8 mouse cellular contexts compared by ENCODE assay signal in genomic region chr4:149305761-149306711, GRCm38 (mm10). TPM values are rescaled to one million over a fixed set of nuclear protein-coding genes. Genes with fewer than 3 reads are reported as not detected.
DNase-seq lines count a peak whose midpoint lies in the region; ATAC-seq and TF ChIP-seq lines count a peak whose summit lies in the region.

No protein-coding gene starts in this region.

- peaks cover 22% of the 10 kb centered on the region for H3K4me1 ChIP-seq in heart, embryonic 11.5 days (ENCODE audit: control insufficient read depth, insufficient read depth, low read length)
- H3K4me1 ChIP-seq in CH12.LX (ENCODE audit: control insufficient read depth in 1 of 2, insufficient read depth in 2 of 2): peaks cover 7 to 43% of the 10 kb centered on the region in 2 experiments
- peaks cover 27% of the 10 kb centered on the region for H3K4me1 ChIP-seq in forebrain, embryonic 11.5 days (replicated peaks; ENCODE audit: control insufficient read depth, insufficient read depth, low read length)
- peaks cover 40% of the 10 kb centered on the region for H3K4me1 ChIP-seq in liver, embryonic 13.5 days (replicated peaks)

- no peaks in the 10 kb centered on the region for H3K36me3 ChIP-seq in heart, embryonic 11.5 days (ENCODE audit: control insufficient read depth, insufficient read depth, low read length)
- no peaks in the 10 kb centered on the region for H3K36me3 ChIP-seq in CH12.LX (replicated peaks in 1 of 2; ENCODE audit: control insufficient read depth in 1 of 2, insufficient read depth in 1 of 2, low read length in 1 of 2)
- H3K36me3 ChIP-seq in forebrain, embryonic 11.5 days (ENCODE audit: control insufficient read depth, insufficient read depth, low read length): no peaks in the 10 kb centered on the region
- no peaks in the 10 kb centered on the region for H3K36me3 ChIP-seq in liver, embryonic 13.5 days

- H3K4me2 ChIP-seq in heart, embryonic 11.5 days: peak overlapping the region; percentile 89
- peak overlapping the region; percentile 87 for H3K4me2 ChIP-seq in CH12.LX (ENCODE audit: insufficient read depth, low read depth, poor library complexity, severe bottlenecking)
- peak overlapping the region; percentile 78 for H3K4me2 ChIP-seq in forebrain, embryonic 11.5 days (ENCODE audit: low read depth, low read length, severe bottlenecking)
- peak overlapping the region; percentile 98 for H3K4me2 ChIP-seq in liver, embryonic 13.5 days

- no peak for TF ChIP-seq POLR2A in CH12.LX (IDR thresholded peaks at IDR 0.05; ENCODE audit: low read depth, low read length)

- TF ChIP-seq EP300 in CH12.LX (IDR thresholded peaks at IDR 0.05; ENCODE audit: low read length): no peak; the same call in 1 of the 2 replicates

- H3K9ac ChIP-seq in heart, embryonic 11.5 days (ENCODE audit: low read depth, low read length): peak overlapping the region; percentile 97
- peak overlapping the region; percentile 74 for H3K9ac ChIP-seq in CH12.LX (ENCODE audit: insufficient read depth, low read depth)
- H3K9ac ChIP-seq in forebrain, embryonic 11.5 days (ENCODE audit: low read length): peak overlapping the region; percentile 95
- H3K9ac ChIP-seq in liver, embryonic 13.5 days: peak overlapping the region; percentile 83

- ATAC-seq in heart, embryonic 11.5 days (replicated peaks; ENCODE audit: insufficient number of reproducible peaks, low FRiP score, low TSS enrichment): no peak
- ATAC-seq in forebrain, embryonic 11.5 days (replicated peaks; ENCODE audit: low FRiP score): no peak
- no peak for ATAC-seq in liver, embryonic 13.5 days (ENCODE audit: low read depth)

- TF ChIP-seq RAD21 in CH12.LX (IDR thresholded peaks at IDR 0.05; ENCODE audit: low read depth, low read length): no peak

- peak overlapping the region; percentile 82 for H3K4me3 ChIP-seq in heart, embryonic 11.5 days (ENCODE audit: low read depth, low read length)
- peak overlapping the region; percentile 78 to 99 (median 82) for H3K4me3 ChIP-seq in CH12.LX (replicated peaks in 1 of 3; ENCODE audit: low read depth in 2 of 3, low read length in 2 of 3, poor library complexity in 1 of 3)
- H3K4me3 ChIP-seq in forebrain, embryonic 11.5 days (ENCODE audit: low read depth, low read length): peak overlapping the region; percentile 99
- peak overlapping the region; percentile 79 for H3K4me3 ChIP-seq in liver, embryonic 13.5 days (replicated peaks)

- H3K79me2 ChIP-seq in CH12.LX (replicated peaks; ENCODE audit: control insufficient read depth, extremely low read depth, insufficient read depth, poor library complexity, severe bottlenecking): peaks cover 56% of the 10 kb centered on the region

- no peak for DNase-seq in heart, postnatal 4 days
- no peak for DNase-seq in CH12.LX (ENCODE audit: extremely low read depth)
- no peak for DNase-seq in forebrain, embryonic 11.5 days (ENCODE audit: low spot score)
- no peak for DNase-seq in liver, embryonic 13.5 days
- DNase-seq in urinary bladder, adult 18-20 months (ENCODE audit: low spot score in 2 of 2): no peak
- DNase-seq in adrenal gland, adult 18-20 months (ENCODE audit: low spot score in 2 of 2): no peak
- DNase-seq in gastrocnemius, postnatal 25 days: no peak

- 35% methylated on average over 14 of the region's 14 CpGs for WGBS in heart, embryonic 11.5 days (ENCODE audit: insufficient replicate concordance)
- 36% methylated on average over 14 of the region's 14 CpGs for WGBS in forebrain, embryonic 11.5 days
- 44% methylated on average over 14 of the region's 14 CpGs for WGBS in liver, embryonic 13.5 days (ENCODE audit: insufficient replicate concordance)

- H3K27ac ChIP-seq in heart, embryonic 11.5 days (ENCODE audit: low read depth, low read length): peak overlapping the region; percentile 90
- peak overlapping the region; percentile 68 for H3K27ac ChIP-seq in CH12.LX (ENCODE audit: insufficient read depth, low read depth)
- H3K27ac ChIP-seq in forebrain, embryonic 11.5 days (ENCODE audit: low read depth, low read length): peak overlapping the region; percentile 89
- no peak overlapping the region for H3K27ac ChIP-seq in liver, embryonic 13.5 days

- H3K9me3 ChIP-seq in heart, embryonic 11.5 days (replicated peaks; ENCODE audit: control insufficient read depth, low read length): no peaks in the 10 kb centered on the region
- no peaks in the 10 kb centered on the region for H3K9me3 ChIP-seq in CH12.LX (replicated peaks; ENCODE audit: low read length)
- no peaks in the 10 kb centered on the region for H3K9me3 ChIP-seq in forebrain, embryonic 11.5 days (ENCODE audit: control insufficient read depth, low read length)
- no peaks in the 10 kb centered on the region for H3K9me3 ChIP-seq in liver, embryonic 13.5 days (replicated peaks)

- TF ChIP-seq CTCF in CH12.LX (conservative IDR thresholded peaks at IDR 0.05 in 1 of 2, IDR thresholded peaks at IDR 0.05 in 1 of 2; ENCODE audit: low read depth in 2 of 2, low read length in 2 of 2): no peak

- dilution Hi-C loops in CH12.LX (cut with MboI; ENCODE audit: extremely low pct_ligation_motif_present, extremely low pct_unique_long_range_greater_than_20kb, low sequenced_read_pairs): no loop called here

- no peaks in the 10 kb centered on the region for H3K27me3 ChIP-seq in heart, embryonic 11.5 days (ENCODE audit: control insufficient read depth, insufficient read depth, low read length)
- peaks cover 4% of the 10 kb centered on the region for H3K27me3 ChIP-seq in CH12.LX (replicated peaks)
- H3K27me3 ChIP-seq in forebrain, embryonic 11.5 days (ENCODE audit: control insufficient read depth, insufficient read depth, low read length): no peaks in the 10 kb centered on the region
- peaks cover 24% of the 10 kb centered on the region for H3K27me3 ChIP-seq in liver, embryonic 13.5 days

- in situ Hi-C loops in CH12.LX (cut with MboI; ENCODE audit: low pct_ligation_motif_present, low pct_unique_long_range_greater_than_20kb, low sequenced_read_pairs): no loop called here

TF ChIP-seq in CH12.LX, 34 proteins besides CTCF, POLR2A, EP300 and RAD21:
- TF ChIP-seq BHLHE40 (IDR thresholded peaks at IDR 0.05; ENCODE audit: low read depth, low read length): peak; percentile 23; the same call in 1 of the 2 replicates
- peak; percentile 11; the same call in 1 of the 2 replicates for TF ChIP-seq HCFC1 (IDR thresholded peaks at IDR 0.05; ENCODE audit: low read depth, low read length)
- 0 out of 2 replicates have a peak, but pooled peaks have one; percentile 16 for TF ChIP-seq ZMIZ1 (IDR thresholded peaks at IDR 0.05; ENCODE audit: low read depth, low read length)
- 0 out of 2 replicates have a peak, but pooled peaks have one; percentile 20 for TF ChIP-seq KAT2A (IDR thresholded peaks at IDR 0.05; ENCODE audit: insufficient replicate concordance, low read length)
- peak; percentile 77; the same call in 1 of the 2 replicates for TF ChIP-seq MXI1 (IDR thresholded peaks at IDR 0.05; ENCODE audit: low read depth, low read length)
- TF ChIP-seq NRF1 (IDR thresholded peaks at IDR 0.05; ENCODE audit: low read depth, low read length): no peak
- TF ChIP-seq CHD1 (IDR thresholded peaks at IDR 0.05; ENCODE audit: low read depth, low read length): no peak; the same call in 1 of the 2 replicates
- no peak for TF ChIP-seq USF1 (IDR thresholded peaks at IDR 0.05; ENCODE audit: low read depth, low read length)
- TF ChIP-seq MAX (IDR thresholded peaks at IDR 0.05; ENCODE audit: low read length): no peak
- 0 out of 2 replicates have a peak, but pooled peaks have one; percentile 28 for TF ChIP-seq TBP (conservative IDR thresholded peaks at IDR 0.05; ENCODE audit: low read depth, low read length)
- no peak for TF ChIP-seq MYC (IDR thresholded peaks at IDR 0.05; ENCODE audit: low read depth, low read length)
- TF ChIP-seq SIN3A (IDR thresholded peaks at IDR 0.05; ENCODE audit: low read length): peak; percentile 73
- 0 out of 2 replicates have a peak, but pooled peaks have one; percentile 15 for TF ChIP-seq MAZ (IDR thresholded peaks at IDR 0.05; ENCODE audit: low read depth, low read length)

RNA-seq across cellular contexts. Expression of gene Kif1b, which starts 1.5 kb away (rescaled TPM):
- 47.8 and 49.6 TPM in 2 replicates for polyA plus RNA-seq in heart, embryonic 11.5 days (2014; fragmentation: Nextera tagmentation; extraction: Ambion mirVana)
- total RNA-seq in heart, postnatal 4 days (2021): 100 to 1,000 TPM; 139 to 143 TPM
- total RNA-seq in CH12.LX (2012; rRNA removed): 25.0 and 27.6 TPM in 2 replicates
- total RNA-seq in CH12.LX (2014; rRNA removed): 10.0 and 11.2 TPM in 2 replicates
- polyA plus RNA-seq in CH12.LX (2012; ENCODE audit: insufficient read length, low read depth): 15.0 and 17.0 TPM in 2 replicates
- polyA plus RNA-seq in forebrain, embryonic 11.5 days (2014; fragmentation: Nextera tagmentation; extraction: Ambion mirVana): 93.3 and 96.4 TPM in 2 replicates
- 5.1 and 6.7 TPM in 2 replicates for polyA plus RNA-seq in liver, embryonic 13.5 days (2015; fragmentation: Nextera tagmentation; extraction: Ambion mirVana)
- 100 to 1,000 TPM; 108 to 138 TPM for total RNA-seq in adrenal gland, adult 18-20 months (2021)
- 100 to 1,000 TPM; 304 to 308 TPM for total RNA-seq in gastrocnemius, postnatal 25 days (2021)
